Mouse (Mus musculus) layer of hippocampus, adult 2 months (tissue): ENCODE data around the gene Rgl1. TPM values are rescaled to one million over a fixed set of nuclear protein-coding genes. Genes with fewer than 3 reads are reported as not detected.
A peak's percentile ranks its signal among the peaks of the same experiment; 100 is the strongest.

Source experiments
- DNase-seq, 2 experiments: peaks; one replicate each; pipeline ENCODE4 v3.0.0; 2022; ENCODE audit warnings: low spot score in 2 of 2
- H3K27ac ChIP-seq: fragments of 200-600 bp; 2 replicates; pipeline ENCODE4 v1.8.1; 2022
- H3K4me3 ChIP-seq: fragments of 200-600 bp; 2 replicates; pipeline ENCODE4 v1.8.1; 2022; ENCODE audit warnings: mild to moderate bottlenecking
- CTCF ChIP-seq: fragments of 200-600 bp; conservative IDR thresholded peaks from 2 replicates; pipeline ENCODE4 v1.8.1; 2022; ENCODE audit warnings: antibody characterized with exemption, mild to moderate bottlenecking, moderate library complexity
- long read RNA-seq, 2 experiments: library from polyadenylated mRNA; stranded (forward); transcript quantifications; one replicate each; pipeline ENCODE4 v2.0.0; 2021; ENCODE audit warnings: borderline mapping rate in 2 of 2
- total RNA-seq, 2 experiments: library from RNA; stranded (reverse); gene quantifications; 2 replicates each; pipeline ENCODE4 v1.2.3; 2021

Rgl1 gene
- total RNA-seq: 100 to 1,000 TPM; 126 TPM
- long read RNA-seq, experiment 1, full-length matches to known transcripts: 23 of 73 reads
- long read RNA-seq, experiment 1, partial matches to known transcripts: 11 of 73 reads
- long read RNA-seq, experiment 1, other reads (novel, unspliced or antisense): 39 of 73 reads
- long read RNA-seq, experiment 2, full-length matches to known transcripts: 40 of 115 reads
- long read RNA-seq, experiment 2, partial matches to known transcripts: 19 of 115 reads
- long read RNA-seq, experiment 2, other reads (novel, unspliced or antisense): 56 of 115 reads

- peak; percentile 96 to 98 for DNase-seq
- Histone ChIP-seq H3K27ac (peak within 1 kb of the TSS; percentile 95), H3K4me3 (peak within 1 kb of the TSS; percentile 98)
- no peak for TF ChIP-seq CTCF
Observed at GRCm38 (mm10) chr1:152766032-152766772, at the start of gene Rgl1, which contains the start of gene Arpc5. Rgl1 (minus strand) TSS chr1:152766351. Arpc5 (plus strand) TSS chr1:152766542.

GRCm38 (mm10) chr1:152815265-152815701 is 49.1 kb upstream of the Rgl1 start:
- TF ChIP-seq CTCF: peak; percentile 58
- DNase-seq: no peak
- H3K27ac ChIP-seq: no peak overlapping the region

GRCm38 (mm10) chr1:152810533-152811439 is 44.6 kb upstream of the Rgl1 start:
- DNase-seq: no peak
- H3K4me3 ChIP-seq: no peak overlapping the region
- TF ChIP-seq CTCF: no peak
- no peak overlapping the region for H3K27ac ChIP-seq

More at GRCm38 (mm10) chr1:152815265-152815701, 49.1 kb upstream of the Rgl1 start:
- H3K4me3 ChIP-seq: no peak overlapping the region

- DNase-seq: no peak
- no peak overlapping the region for H3K27ac ChIP-seq
Observed at GRCm38 (mm10) chr1:152809541-152810252, 43.5 kb upstream of the Rgl1 start.

GRCm38 (mm10) chr1:152808392-152808680 is 42.2 kb upstream of the Rgl1 start:
- DNase-seq: no peak
- TF ChIP-seq CTCF: no peak
- Histone ChIP-seq H3K4me3 (no peak overlapping the region), H3K27ac (no peak overlapping the region)

More at GRCm38 (mm10) chr1:152809541-152810252, 43.5 kb upstream of the Rgl1 start:
- no peak overlapping the region for H3K4me3 ChIP-seq
- no peak for TF ChIP-seq CTCF

- no peak for DNase-seq
- Histone ChIP-seq H3K4me3 (no peak overlapping the region), H3K27ac (0 out of 2 replicates have a peak overlapping the region, but pooled peaks have one; percentile 2)
- TF ChIP-seq CTCF: no peak
Observed at GRCm38 (mm10) chr1:152807619-152808391, 41.7 kb upstream of the Rgl1 start.

- Histone ChIP-seq H3K4me3 (no peak overlapping the region), H3K27ac (no peak overlapping the region)
- DNase-seq: no peak
- TF ChIP-seq CTCF: no peak
Observed at GRCm38 (mm10) chr1:152804907-152805306, 38.8 kb upstream of the Rgl1 start.

GRCm38 (mm10) chr1:152800633-152801176 is 34.6 kb upstream of the Rgl1 start:
- Histone ChIP-seq H3K4me3 (no peak overlapping the region), H3K27ac (no peak overlapping the region; the same call in 1 of the 2 replicates)
- TF ChIP-seq CTCF: no peak
- no peak for DNase-seq

GRCm38 (mm10) chr1:152799897-152800296 is 33.7 kb upstream of the Rgl1 start, which contains the start of gene Ncf2:
Ncf2 (plus strand) TSS chr1:152800194.
- no peak for DNase-seq
- Histone ChIP-seq H3K4me3 (no peak within 1 kb of the TSS), H3K27ac (no peak within 1 kb of the TSS; the same call in 1 of the 2 replicates)
- no peak for TF ChIP-seq CTCF

- no peak overlapping the region for H3K27ac ChIP-seq
- no peak for TF ChIP-seq CTCF
- no peak for DNase-seq
- H3K4me3 ChIP-seq: no peak overlapping the region
Observed at GRCm38 (mm10) chr1:152798125-152798524, 32.0 kb upstream of the Rgl1 start.

GRCm38 (mm10) chr1:152796683-152797263 is 30.6 kb upstream of the Rgl1 start:
- no peak for DNase-seq
- no peak for TF ChIP-seq CTCF
- Histone ChIP-seq H3K27ac (no peak overlapping the region), H3K4me3 (no peak overlapping the region)
